Mouse (Mus musculus) forebrain, postnatal 0 days (tissue): Measurements from ENCODE around the gene Rfng. TPM values are rescaled to one million over a fixed set of nuclear protein-coding genes. Genes with fewer than 3 reads are reported as not detected.

Experiments
- ATAC-seq: fragments of 200-750 bp; cut with Nextera tagmentation; 2 replicates; pipeline ENCODE4 v1.8.0; 2017; ENCODE audit warnings: mild to moderate bottlenecking, moderate library complexity
- DNase-seq: peaks from one replicate; pipeline ENCODE4 v3.0.0-alpha.2; 2015
- H3K27ac ChIP-seq: fragments of 300-500 bp; sonication (generic); 2 replicates; pipeline ENCODE4 v1.5.1; 2014; ENCODE audit warnings: low read depth, mild to moderate bottlenecking, antibody characterized with exemption, low read length, moderate library complexity, mixed read lengths
- H3K27me3 ChIP-seq: fragments of 300-500 bp; sonication (generic); 2 replicates; pipeline ENCODE4 v1.6.1; 2014; ENCODE audit warnings: mild to moderate bottlenecking, low read length, mixed read lengths; ENCODE audit not compliant: insufficient read depth
- H3K36me3 ChIP-seq: fragments of 300-500 bp; sonication (generic); 2 replicates; pipeline ENCODE4 v1.6.1; 2014; ENCODE audit warnings: mild to moderate bottlenecking, moderate library complexity; ENCODE audit not compliant: insufficient read depth
- H3K4me1 ChIP-seq: fragments of 300-500 bp; sonication (generic); 2 replicates; pipeline ENCODE4 v1.6.1; 2014; ENCODE audit warnings: antibody characterized with exemption; ENCODE audit not compliant: insufficient read depth
- H3K4me2 ChIP-seq: fragments of 300-500 bp; sonication (generic); 2 replicates; pipeline ENCODE4 v1.6.1; 2014; ENCODE audit warnings: low read depth, mild to moderate bottlenecking, moderate library complexity
- H3K4me3 ChIP-seq: fragments of 300-500 bp; sonication (generic); 2 replicates; pipeline ENCODE4 v1.5.1; 2014; ENCODE audit warnings: low read depth, low read length, mixed read lengths
- H3K9ac ChIP-seq: fragments of 300-500 bp; sonication (generic); 2 replicates; pipeline ENCODE4 v1.6.1; 2014; ENCODE audit warnings: mild to moderate bottlenecking
- H3K9me3 ChIP-seq: fragments of 300-500 bp; sonication (generic); 2 replicates; pipeline ENCODE4 v1.6.1; 2016; ENCODE audit warnings: low read length
- CTCF ChIP-seq: sonication (generic); IDR thresholded peaks from 2 replicates; pipeline ENCODE4 v1.5.1; 2016; ENCODE audit warnings: antibody characterized with exemption, control low read depth, low read depth
- WGBS: fragments of 180-500 bp; shearing (Covaris S2); extraction: QIAGEN DNeasy Blood & Tissue Kit; methylation state at CpG from one replicate; pipeline ENCODE4 v1.1.7; 2014; 5-methylcytosine and 5-hydroxymethylcytosine counted together
- polyA plus RNA-seq: library from polyadenylated mRNA; unstranded; fragments of >200 nt; fragmentation: Nextera tagmentation; extraction: Ambion mirVana; gene quantifications from 2 replicates; pipeline ENCODE4 v1.2.1, GENCODE M21; 2015
- total RNA-seq: library from RNA; depleted of rRNA; stranded (reverse); fragments of >200 nt; gene quantifications from 2 replicates; pipeline ENCODE4 v1.2.3, GENCODE M21; 2014; rRNA removed

Rfng gene
- total and polyA plus RNA-seq, 2 experiments from 2014 or later: 82.8 to 125 TPM

GRCm38 (mm10) chr11:120736424-120736823, 47.6 kb downstream of the Rfng start:
- Histone ChIP-seq H3K36me3 (no peaks in the 10 kb centered on the region), H3K4me3 (no peak overlapping the region), H3K9ac (no peak overlapping the region), H3K4me2 (no peak overlapping the region), H3K27me3 (no peaks in the 10 kb centered on the region), H3K4me1 (no peaks in the 10 kb centered on the region), H3K9me3 (no peaks in the 10 kb centered on the region), H3K27ac (no peak overlapping the region)
- 71% methylated on average over 6 of the region's 6 CpGs for WGBS
- TF ChIP-seq CTCF: no peak
- ATAC-seq (no peak), DNase-seq (no peak)

DNA sequence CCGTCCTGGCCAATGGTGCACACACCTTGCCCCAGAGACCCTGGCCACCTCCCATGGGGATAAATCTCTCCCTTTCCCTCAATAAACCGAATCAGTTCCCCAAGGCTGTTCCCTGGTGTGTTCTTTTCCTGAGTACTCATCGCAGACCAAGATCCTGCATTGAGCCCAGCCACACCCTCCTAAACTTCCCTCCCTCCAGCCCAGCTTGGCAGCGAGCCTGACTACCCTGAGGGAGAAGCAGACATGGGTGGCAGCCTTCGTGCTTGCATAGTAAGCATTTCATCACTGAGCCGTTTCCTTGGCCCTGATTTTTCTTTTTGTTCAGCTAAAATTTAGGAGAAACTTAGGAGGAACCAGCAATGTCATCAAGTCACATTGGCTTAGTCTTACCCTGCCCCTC, 50.5 kb downstream of the Rfng start:
- Histone ChIP-seq H3K36me3 (no peaks in the 10 kb centered on the region), H3K4me2 (no peak overlapping the region), H3K27me3 (no peaks in the 10 kb centered on the region), H3K4me3 (no peak overlapping the region), H3K4me1 (no peaks in the 10 kb centered on the region), H3K27ac (no peak overlapping the region), H3K9ac (no peak overlapping the region), H3K9me3 (no peaks in the 10 kb centered on the region)
- no peak for TF ChIP-seq CTCF
- ATAC-seq (no peak), DNase-seq (no peak)
- WGBS: 58% methylated on average over 6 of the region's 6 CpGs

- Histone ChIP-seq H3K9me3 (no peaks in the 10 kb centered on the region), H3K4me1 (no peaks in the 10 kb centered on the region), H3K9ac (no peak within 1 kb of the TSS), H3K4me3 (no peak within 1 kb of the TSS), H3K27me3 (no peaks in the 10 kb centered on the region), H3K36me3 (no peaks in the 10 kb centered on the region), H3K27ac (no peak within 1 kb of the TSS), H3K4me2 (no peak within 1 kb of the TSS)
- ATAC-seq: no peak
- TF ChIP-seq CTCF: no peak
- DNase-seq: no peak
- WGBS: 76% methylated on average over 12 of the region's 12 CpGs
These were observed 51.9 kb downstream of the Rfng start, which contains the start of gene Cbr2 for GRCm38 (mm10) chr11:120731858-120732680. TSS of gene Cbr2 (minus strand) at chr11:120732114.

DNA sequence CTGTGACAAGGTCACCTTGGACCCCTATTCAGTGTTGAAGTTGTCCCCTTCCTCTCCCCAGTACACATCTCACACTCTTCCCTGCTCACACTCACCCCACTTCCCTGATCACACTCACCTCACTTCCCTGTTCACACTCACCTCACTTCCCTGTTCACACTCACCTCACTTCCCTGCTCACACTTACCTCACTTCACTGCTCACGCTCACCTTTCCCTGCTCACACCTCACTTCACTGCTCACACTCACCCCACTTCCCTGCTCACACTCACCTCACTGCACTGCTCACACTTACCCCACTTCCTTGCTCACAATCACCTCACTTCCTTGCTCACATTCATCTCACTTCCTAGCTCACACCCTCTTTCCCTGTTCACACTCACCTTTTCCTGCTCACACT, 52.6 kb downstream of the Rfng start:
- DNase-seq (no peak), ATAC-seq (no peak)
- TF ChIP-seq CTCF: no peak
- no peaks in the 10 kb centered on the region for H3K27me3 ChIP-seq
- no peaks in the 10 kb centered on the region for H3K36me3 ChIP-seq
- H3K4me3 ChIP-seq: no peak overlapping the region
- no peaks in the 10 kb centered on the region for H3K9me3 ChIP-seq
- H3K27ac ChIP-seq: no peak overlapping the region
- H3K9ac ChIP-seq: no peak overlapping the region
- 88% methylated on average over 1 of the region's 1 CpGs for WGBS
- H3K4me2 ChIP-seq: no peak overlapping the region
- no peaks in the 10 kb centered on the region for H3K4me1 ChIP-seq

Other genes with a start within 250 kb of the Rfng start
- 103 and 105 TPM in 2 replicates for gene Mcrip1, start 234.5 kb downstream of the Rfng start, total RNA-seq
- gene Mcrip1, start 234.5 kb downstream of the Rfng start, polyA plus RNA-seq: 261 and 275 TPM in 2 replicates
- not detected in 2 replicates for gene Ppp1r27, start 233.1 kb downstream of the Rfng start, total RNA-seq
- gene Ppp1r27, start 233.1 kb downstream of the Rfng start, polyA plus RNA-seq: not detected in 2 replicates
- gene P4hb, start 211.0 kb downstream of the Rfng start, total RNA-seq: 162 and 174 TPM in 2 replicates
- 208 and 218 TPM in 2 replicates for gene P4hb, start 211.0 kb downstream of the Rfng start, polyA plus RNA-seq
- 214 and 237 TPM in 2 replicates for gene Arhgdia, start 202.6 kb downstream of the Rfng start, total RNA-seq
- gene Arhgdia, start 202.6 kb downstream of the Rfng start, polyA plus RNA-seq: 416 and 435 TPM in 2 replicates
- gene Alyref, start 185.8 kb downstream of the Rfng start, total RNA-seq: 99.8 and 111 TPM in 2 replicates
- gene Alyref, start 185.8 kb downstream of the Rfng start, polyA plus RNA-seq: 207 and 238 TPM in 2 replicates
- 54.2 and 64.2 TPM in 2 replicates for gene Anapc11, start 185.8 kb downstream of the Rfng start, total RNA-seq
- 207 and 226 TPM in 2 replicates for gene Anapc11, start 185.8 kb downstream of the Rfng start, polyA plus RNA-seq
- gene Npb, start 175.7 kb downstream of the Rfng start, total RNA-seq: not detected in 2 replicates
- 0.42 and 0.80 TPM in 2 replicates for gene Npb, start 175.7 kb downstream of the Rfng start, polyA plus RNA-seq
- 102 and 129 TPM in 2 replicates for gene Pcyt2, start 166.3 kb downstream of the Rfng start, total RNA-seq
- 107 and 117 TPM in 2 replicates for gene Pcyt2, start 166.3 kb downstream of the Rfng start, polyA plus RNA-seq
- gene Sirt7, start 159.0 kb downstream of the Rfng start, total RNA-seq: 48.7 and 51.8 TPM in 2 replicates
- gene Sirt7, start 159.0 kb downstream of the Rfng start, polyA plus RNA-seq: 37.4 and 40.7 TPM in 2 replicates
- 37.5 and 40.1 TPM in 2 replicates for gene Mafg, start 150.6 kb downstream of the Rfng start, total RNA-seq
- 24.6 and 39.7 TPM in 2 replicates for gene Mafg, start 150.6 kb downstream of the Rfng start, polyA plus RNA-seq
- 8.7 and 13.8 TPM in 2 replicates for gene Pycr1, start 140.4 kb downstream of the Rfng start, total RNA-seq
- 19.5 and 23.0 TPM in 2 replicates for gene Pycr1, start 140.4 kb downstream of the Rfng start, polyA plus RNA-seq
- gene Myadml2, start 136.0 kb downstream of the Rfng start, total RNA-seq: 1.1 and 3.2 TPM in 2 replicates
- gene Myadml2, start 136.0 kb downstream of the Rfng start, polyA plus RNA-seq: 1.3 and 1.5 TPM in 2 replicates
- gene Notum, start 123.0 kb downstream of the Rfng start, total RNA-seq: 5.5 and 5.9 TPM in 2 replicates
- gene Notum, start 123.0 kb downstream of the Rfng start, polyA plus RNA-seq: 3.6 and 4.9 TPM in 2 replicates
- gene Aspscr1, start 111.2 kb downstream of the Rfng start, total RNA-seq: 97.7 and 102 TPM in 2 replicates
- 137 and 139 TPM in 2 replicates for gene Aspscr1, start 111.2 kb downstream of the Rfng start, polyA plus RNA-seq
- gene Cenpx, start 70.5 kb downstream of the Rfng start, total RNA-seq: 28.5 and 52.1 TPM in 2 replicates
- 91.3 and 114 TPM in 2 replicates for gene Cenpx, start 70.5 kb downstream of the Rfng start, polyA plus RNA-seq
- gene Lrrc45, start 70.3 kb downstream of the Rfng start, total RNA-seq: 57.6 and 58.4 TPM in 2 replicates
- 31.0 and 41.0 TPM in 2 replicates for gene Lrrc45, start 70.3 kb downstream of the Rfng start, polyA plus RNA-seq
- 598 and 666 TPM in 2 replicates for gene Rac3, start 62.7 kb downstream of the Rfng start, total RNA-seq
- 681 and 697 TPM in 2 replicates for gene Rac3, start 62.7 kb downstream of the Rfng start, polyA plus RNA-seq
- gene Dcxr, start 56.9 kb downstream of the Rfng start, total RNA-seq: 7.2 and 13.2 TPM in 2 replicates
- gene Dcxr, start 56.9 kb downstream of the Rfng start, polyA plus RNA-seq: 11.2 and 12.7 TPM in 2 replicates
- 3.6 and 4.8 TPM in 2 replicates for gene Cbr2, start 52.1 kb downstream of the Rfng start, total RNA-seq
- 3.1 and 4.9 TPM in 2 replicates for gene Cbr2, start 52.1 kb downstream of the Rfng start, polyA plus RNA-seq
- 0.95 and 1.8 TPM in 2 replicates for gene Hmga1b, start 21.4 kb downstream of the Rfng start, total RNA-seq
- 1.6 and 1.7 TPM in 2 replicates for gene Hmga1b, start 21.4 kb downstream of the Rfng start, polyA plus RNA-seq
- 228 and 240 TPM in 2 replicates for gene Gps1, start 65 bp upstream of the Rfng start, total RNA-seq
- gene Gps1, start 65 bp upstream of the Rfng start, polyA plus RNA-seq: 240 and 244 TPM in 2 replicates
- gene Dus1l, start 12.2 kb upstream of the Rfng start, total RNA-seq: 43.0 and 52.0 TPM in 2 replicates
- 36.1 and 38.6 TPM in 2 replicates for gene Dus1l, start 12.2 kb upstream of the Rfng start, polyA plus RNA-seq
- 328 and 364 TPM in 2 replicates for gene Fasn, start 40.3 kb upstream of the Rfng start, total RNA-seq
- gene Fasn, start 40.3 kb upstream of the Rfng start, polyA plus RNA-seq: 72.5 and 75.6 TPM in 2 replicates
- gene Ccdc57, start 148.7 kb upstream of the Rfng start, total RNA-seq: 8.8 and 11.6 TPM in 2 replicates
- 4.9 and 6.9 TPM in 2 replicates for gene Ccdc57, start 148.7 kb upstream of the Rfng start, polyA plus RNA-seq
- gene Slc16a3, start 164.3 kb upstream of the Rfng start, total RNA-seq: 7.2 and 9.0 TPM in 2 replicates
- 2.6 and 3.6 TPM in 2 replicates for gene Slc16a3, start 164.3 kb upstream of the Rfng start, polyA plus RNA-seq
- gene Csnk1d, start 207.1 kb upstream of the Rfng start, total RNA-seq: 77.9 and 107 TPM in 2 replicates
- gene Csnk1d, start 207.1 kb upstream of the Rfng start, polyA plus RNA-seq: 84.8 and 108 TPM in 2 replicates